Mouse (Mus musculus) lung, adult 2 months (tissue): ENCODE results near the gene C1qtnf6.

Experiments
- CTCF ChIP-seq: fragments of 200-500 bp; IDR thresholded peaks from 2 replicates; pipeline ENCODE4 v1.5.1; 2011; ENCODE audit warnings: mild to moderate bottlenecking, low read length, control low read depth; ENCODE audit not compliant: insufficient read depth
- POLR2A ChIP-seq: fragments of 200-500 bp; IDR thresholded peaks from 2 replicates; pipeline ENCODE4 v1.6.1; 2011; ENCODE audit warnings: low read depth, mild to moderate bottlenecking, control low read depth, low read length, borderline replicate concordance; ENCODE audit errors: extremely low read depth

DNA sequence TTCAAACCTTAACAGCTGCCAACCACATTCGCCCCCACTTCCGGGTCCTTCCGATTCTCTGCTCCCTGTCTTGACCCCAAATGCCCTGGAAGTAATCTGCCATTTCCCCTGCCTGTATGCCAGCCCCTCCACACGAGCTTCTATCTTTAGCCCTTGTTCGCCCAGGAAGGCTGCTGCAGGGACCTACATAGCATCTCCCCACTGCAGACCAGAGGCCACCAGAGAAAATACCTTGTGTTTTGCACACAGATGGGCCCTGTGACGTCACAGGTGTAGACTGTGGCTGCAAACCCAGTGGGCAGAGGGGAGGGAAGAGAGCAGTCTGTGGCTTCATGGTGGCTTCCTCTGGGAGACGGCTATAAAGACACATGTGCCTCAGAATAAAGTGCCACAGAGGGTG is 13.0 kb downstream of the C1qtnf6 start:
- TF ChIP-seq CTCF (no peak), POLR2A (no peak)
